Mouse (Mus musculus) heart, postnatal 25 days (tissue): ENCODE measurements around the gene Ltbp3. TPM values are rescaled to one million over a fixed set of nuclear protein-coding genes. Genes with fewer than 3 reads are reported as not detected.

Source experiments
- DNase-seq: peaks from one replicate; pipeline ENCODE4 v3.0.0; 2022; ENCODE audit warnings: low spot score
- intact Hi-C: fragments of 180-260 bp; cut with DNase I; formaldehyde crosslinking; loops from one replicate; pipeline ENCODE4 v1.15.1; 2025
- total RNA-seq, 2 experiments: library from RNA; stranded (reverse); gene quantifications; 2 replicates each; pipeline ENCODE4 v1.2.3; 2021

Gene Ltbp3
- total RNA-seq, 2 experiments from 2014 or later = 36.6 to 37.2 TPM

DNA sequence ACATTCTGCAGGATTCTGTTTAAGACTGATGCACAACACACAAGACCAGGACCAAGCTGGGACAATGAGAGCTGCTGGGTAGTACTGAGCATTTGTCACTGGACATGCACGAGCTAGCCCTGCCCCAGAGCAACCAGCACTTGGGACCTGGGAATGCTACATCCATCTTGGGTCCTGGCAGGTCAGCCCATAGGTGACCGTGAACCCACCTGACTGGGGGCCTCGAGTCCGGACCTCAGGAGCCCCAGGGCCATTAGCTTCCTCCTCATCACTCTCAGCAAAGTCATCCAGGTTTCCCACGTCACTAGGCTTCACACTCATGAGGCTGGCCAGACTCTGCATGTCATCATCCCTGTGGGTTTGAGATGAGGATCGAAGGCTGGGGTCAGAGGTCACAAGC is 19.5 kb upstream of the Ltbp3 start:
- no peak for DNase-seq
- intact Hi-C loops = no loop called here

DNA sequence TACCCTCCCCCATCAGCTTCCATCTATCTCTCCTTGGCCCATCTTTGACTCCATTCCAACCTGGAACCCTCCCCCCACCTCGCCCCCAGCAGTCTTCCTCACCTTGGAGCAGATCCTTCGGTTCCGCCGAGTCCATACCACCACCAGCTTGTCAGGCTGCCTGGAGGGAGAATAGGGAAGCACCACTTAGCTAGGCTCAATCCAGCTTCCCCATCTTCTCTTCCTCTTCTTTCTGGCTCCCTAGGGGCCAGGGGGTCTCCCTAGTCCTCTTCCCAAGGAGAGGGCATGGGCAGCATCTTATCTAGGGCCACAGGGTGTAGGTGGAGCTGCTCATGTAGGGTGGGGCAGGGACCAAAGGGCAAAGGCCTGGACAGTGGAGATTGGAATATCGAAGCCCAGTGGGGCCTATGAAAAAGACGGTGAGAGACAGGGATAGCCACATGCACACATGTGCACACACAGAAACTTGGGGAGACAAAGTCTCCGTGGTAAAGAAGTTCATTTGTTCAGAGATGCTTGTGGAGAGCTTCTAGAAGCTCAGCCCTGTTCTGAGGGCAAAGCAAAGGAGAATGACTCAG is 17.8 kb upstream of the Ltbp3 start:
- intact Hi-C loops = no loop called here
- no peak for DNase-seq

DNA sequence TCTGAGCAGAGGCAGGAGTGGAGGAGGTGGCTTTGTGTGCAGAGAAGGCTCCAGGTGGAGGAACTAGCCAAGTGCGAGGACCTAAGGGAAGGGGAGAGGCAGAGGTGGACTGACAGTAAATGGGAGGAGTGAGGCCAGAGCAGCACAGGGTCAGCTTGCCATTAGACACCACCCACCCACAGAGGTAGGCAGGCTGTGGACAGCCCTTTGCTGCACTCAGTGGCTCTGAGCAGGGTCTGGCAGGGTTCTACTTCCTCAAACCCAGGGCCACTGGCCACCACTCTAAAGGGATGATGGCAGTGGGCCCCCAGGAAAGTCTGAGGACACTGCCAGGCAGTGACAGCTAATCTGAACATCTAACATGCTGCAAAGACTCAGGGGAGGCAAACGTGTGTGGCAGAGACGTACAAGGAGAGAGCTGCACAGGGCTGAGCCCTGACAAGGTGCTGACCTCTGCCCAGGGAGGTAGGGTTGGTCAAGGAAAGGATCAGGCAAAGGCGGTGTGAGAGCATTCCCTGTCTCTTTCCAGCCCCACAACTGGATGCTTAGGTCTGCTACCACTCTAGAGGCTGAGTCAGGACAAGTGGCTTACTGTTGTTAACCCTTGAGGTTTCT is 16.7 kb upstream of the Ltbp3 start:
- no peak for DNase-seq
- intact Hi-C loops = no loop called here

GRCm38 (mm10) chr19:5724549-5724941 is 16.2 kb upstream of the Ltbp3 start:
- intact Hi-C loops = no loop called here
- DNase-seq = peak; percentile 82

DNA sequence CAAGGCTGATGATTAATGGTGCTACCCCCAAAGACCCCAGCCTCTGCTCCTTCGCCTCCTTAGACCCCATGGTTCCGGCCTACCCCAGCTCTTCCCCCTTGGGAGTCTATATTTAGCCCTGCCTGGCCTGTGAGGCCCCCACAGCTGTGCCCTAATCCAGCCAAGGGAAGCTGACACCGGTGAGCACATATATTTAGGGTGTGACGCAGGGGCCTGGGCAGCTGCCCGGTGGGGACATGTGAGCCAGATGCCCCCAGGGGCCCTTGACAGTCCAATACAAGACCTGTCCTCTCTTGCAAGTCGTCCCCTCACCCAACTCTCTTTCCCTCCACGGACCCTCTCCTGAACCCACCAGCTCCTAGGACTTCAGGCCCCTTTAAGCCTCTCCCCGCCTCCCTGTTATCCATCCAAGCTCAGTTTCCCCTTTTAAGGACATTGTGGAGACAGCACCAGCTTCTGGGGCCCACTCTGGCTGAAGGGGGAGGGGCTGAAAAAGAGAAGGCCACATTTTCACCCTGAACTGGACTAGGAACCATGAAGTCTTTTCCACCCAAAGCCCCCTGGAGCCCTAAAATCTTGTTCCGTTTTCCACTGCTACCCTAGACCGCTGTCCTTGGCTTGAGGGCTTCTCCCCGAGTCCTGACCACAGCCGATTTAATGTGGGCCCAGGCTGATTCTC is 15.5 kb upstream of the Ltbp3 start:
- peak; percentile 72 for DNase-seq
- intact Hi-C loops = loop anchor here (5.0 kb wide), 2 partner anchors 78 to 122 kb away; no protein-coding TSS in a partner anchor

- intact Hi-C loops = loop anchor here (5.0 kb wide), 2 partner anchors 79 to 121 kb away; no protein-coding TSS in a partner anchor
These were observed 14.8 kb upstream of the Ltbp3 start, which contains the start of gene Ehbp1l1 for GRCm38 (mm10) chr19:5725767-5726515. Gene Ehbp1l1, minus strand, starts transcription at chr19:5726317.

GRCm38 (mm10) chr19:5726961-5727578 is 13.6 kb upstream of the Ltbp3 start:
- intact Hi-C loops = loop anchor here (1.0 to 5.0 kb wide), 3 partner anchors 36 to 120 kb away; no protein-coding TSS in a partner anchor
- DNase-seq = no peak

More at GRCm38 (mm10) chr19:5725767-5726515, 14.8 kb upstream of the Ltbp3 start, which contains the start of gene Ehbp1l1:
- peak; percentile 60 for DNase-seq

DNA sequence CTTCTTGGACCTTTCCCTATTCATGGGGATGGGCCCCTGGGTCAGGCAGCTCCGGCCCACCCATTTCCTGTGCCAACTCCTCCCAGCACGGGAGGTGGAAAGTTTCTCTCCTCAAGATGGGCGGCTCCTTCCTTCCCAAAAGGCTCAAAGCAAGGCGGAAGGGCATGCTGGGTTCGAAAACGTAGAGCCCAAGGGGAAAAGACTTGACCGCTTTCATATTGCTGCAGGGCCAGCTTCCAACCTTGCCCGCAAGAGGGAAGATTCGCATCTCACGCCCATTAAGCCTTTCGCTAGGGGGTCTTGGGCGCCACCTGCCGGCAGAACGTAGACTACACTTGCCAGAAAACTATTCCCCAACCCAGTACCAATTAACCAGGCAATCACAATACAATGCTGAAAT is 13.0 kb upstream of the Ltbp3 start:
- intact Hi-C loops = loop anchor here (1.0 to 5.0 kb wide), 4 partner anchors 16 to 120 kb away; no protein-coding TSS in a partner anchor
- peak; percentile 78 for DNase-seq

GRCm38 (mm10) chr19:5728631-5729443 is 11.9 kb upstream of the Ltbp3 start:
- no peak for DNase-seq
- intact Hi-C loops = loop anchor here (1.0 to 5.0 kb wide), 3 partner anchors 18 to 118 kb away; no protein-coding TSS in a partner anchor

GRCm38 (mm10) chr19:5729444-5729815 is 11.3 kb upstream of the Ltbp3 start, which contains the start of gene Fam89b:
Gene Fam89b, minus strand, starts transcription at chr19:5729653.
- peak; percentile 83 for DNase-seq
- intact Hi-C loops = loop anchor here (5.0 kb wide), 2 partner anchors 82 to 118 kb away; no protein-coding TSS in a partner anchor

GRCm38 (mm10) chr19:5730314-5731186 is 10.2 kb upstream of the Ltbp3 start:
- intact Hi-C loops = loop anchor here (2.0 kb wide), 1 partner anchor 40 kb away; the partner anchor contains the start of gene Scyl1
- no peak for DNase-seq

DNA sequence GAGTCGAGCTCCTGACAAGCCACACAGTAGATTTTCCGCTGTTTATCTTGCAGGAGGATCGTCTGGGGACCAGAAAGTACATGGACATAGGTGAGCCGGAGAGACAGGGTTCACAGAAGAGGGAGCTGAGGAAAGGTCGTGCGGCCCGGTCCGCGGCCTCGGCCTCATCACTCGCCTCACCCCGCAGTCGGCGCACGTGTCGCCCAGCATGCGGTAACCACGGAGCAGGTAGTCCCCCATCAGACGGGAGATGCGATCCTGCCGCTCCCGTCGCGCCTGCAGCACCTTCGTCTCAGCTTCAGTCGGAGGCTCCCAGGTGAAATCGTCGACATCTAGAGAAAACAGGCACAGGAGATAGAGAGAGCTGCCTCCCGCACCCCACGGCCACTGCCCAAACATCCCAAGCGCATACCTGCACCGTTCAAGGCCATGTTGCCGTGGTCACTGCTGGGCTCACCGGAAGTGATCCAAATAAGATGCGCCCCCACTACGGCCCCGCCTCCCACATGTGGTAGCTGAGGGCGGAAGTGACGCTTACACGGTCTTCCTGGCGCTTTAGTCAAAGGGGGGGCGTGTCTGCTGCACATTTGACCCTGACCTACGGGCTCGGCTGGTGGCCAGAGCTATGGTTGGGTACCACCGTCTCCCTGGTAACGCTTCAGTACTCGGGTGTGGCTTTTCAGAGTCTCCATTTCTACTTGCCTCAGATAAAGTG is 9.3 kb upstream of the Ltbp3 start:
- DNase-seq = peak; percentile 84
- intact Hi-C loops = loop anchor here (2.0 kb wide), 1 partner anchor 39 kb away; the partner anchor contains the start of gene Scyl1

DNA sequence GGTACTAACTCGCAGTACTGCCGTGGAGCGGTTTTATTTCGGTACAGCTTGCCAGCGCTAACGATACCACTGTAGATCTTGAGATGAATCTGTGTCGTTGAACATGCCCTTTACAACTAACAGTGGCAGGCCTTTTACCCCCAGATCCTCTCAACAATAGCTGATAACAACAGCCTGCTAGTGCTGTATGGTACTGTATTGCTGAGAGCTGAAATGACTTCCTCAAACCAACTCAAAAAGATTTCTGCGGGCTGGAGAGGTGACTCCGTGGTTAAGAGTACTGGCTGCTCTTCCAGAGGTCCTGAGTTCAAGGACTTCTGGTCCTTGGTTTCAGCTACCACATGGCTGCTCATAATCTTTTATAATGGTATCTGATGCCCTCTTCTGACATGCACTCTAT is 6.4 kb upstream of the Ltbp3 start:
- intact Hi-C loops = no loop called here
- DNase-seq = no peak

GRCm38 (mm10) chr19:5739446-5739845 is 1.3 kb upstream of the Ltbp3 start:
- no peak for DNase-seq
- intact Hi-C loops = no loop called here

DNA sequence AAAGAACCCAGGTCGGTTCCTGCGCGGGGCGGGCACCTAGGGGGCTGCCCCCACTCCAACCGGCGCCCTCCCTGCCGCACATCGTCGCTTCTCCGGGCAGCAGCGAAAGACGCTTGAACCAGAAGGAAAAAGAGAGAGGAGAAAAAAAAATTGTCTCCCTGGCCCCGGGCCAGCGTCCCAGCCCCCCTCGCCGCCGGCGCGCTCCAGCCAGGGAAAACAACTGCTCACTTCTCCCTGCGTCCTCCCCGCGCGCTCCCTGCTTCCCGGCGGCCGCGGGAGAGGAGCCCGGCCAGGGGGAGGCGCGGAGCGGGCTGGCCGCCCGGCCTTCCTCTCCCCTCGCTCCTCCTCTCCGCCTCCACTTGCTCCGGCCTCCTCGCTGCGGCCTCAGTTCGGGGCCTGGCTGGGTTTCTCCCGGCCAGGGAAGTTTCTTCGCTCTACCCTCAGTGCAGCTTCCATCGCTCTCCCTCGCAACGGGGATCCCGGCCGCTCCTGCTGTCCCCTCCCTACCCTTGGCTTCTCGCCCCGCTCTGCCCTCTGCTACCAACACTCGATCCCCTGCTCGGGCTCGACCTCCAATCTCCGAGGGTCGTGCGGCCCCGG is 1.0 kb downstream of the Ltbp3 start:
- intact Hi-C loops = no loop called here
- peak; percentile 83 for DNase-seq

- intact Hi-C loops = no loop called here
- no peak for DNase-seq
These were observed 1.5 kb downstream of the Ltbp3 start for GRCm38 (mm10) chr19:5742241-5742641.

DNA sequence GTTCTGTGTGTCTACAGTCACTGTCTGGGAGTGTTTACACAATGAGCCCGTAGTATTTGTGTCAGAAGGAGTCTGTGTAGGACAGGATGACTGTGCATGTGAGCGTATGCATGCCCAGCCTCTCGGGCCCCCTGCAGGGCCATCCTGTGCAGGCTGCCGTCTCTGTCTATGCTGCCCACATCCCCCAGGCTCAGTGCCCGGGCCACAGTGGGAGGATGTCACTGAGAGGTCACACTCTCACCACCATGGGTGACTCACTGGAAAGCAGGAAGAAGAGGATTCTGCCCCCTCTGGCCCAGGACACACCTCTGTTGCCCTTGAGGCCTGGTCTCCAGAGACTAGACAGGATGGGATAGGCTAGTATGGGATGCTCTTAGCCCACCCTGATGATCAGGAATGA is 2.9 kb downstream of the Ltbp3 start:
- intact Hi-C loops = no loop called here
- no peak for DNase-seq
